Mouse (Mus musculus) CH12.LX (cell line): ENCODE data around the gene Tcirg1. TPM values are rescaled to one million over a fixed set of nuclear protein-coding genes. Genes with fewer than 3 reads are reported as not detected.

Experiments
- DNase-seq: peaks from one replicate; pipeline ENCODE4 v3.0.0-alpha.2; 2013; ENCODE audit errors: extremely low read depth
- H3K27ac ChIP-seq: 2 replicates; pipeline ENCODE4 v1.5.1; 2012; ENCODE audit warnings: low read depth, mild to moderate bottlenecking, control low read depth, moderate library complexity; ENCODE audit not compliant: insufficient read depth
- H3K27me3 ChIP-seq: replicated peaks from 2 replicates; pipeline ENCODE3; 2012; ENCODE audit warnings: inconsistent platforms
- H3K36me3 ChIP-seq, 2 experiments: replicated peaks in 1 of 2; 2 replicates each; pipeline versions ENCODE3 to v1.6.1; 2012; ENCODE audit warnings: inconsistent platforms in 1 of 2, low read length in 1 of 2, mild to moderate bottlenecking in 1 of 2, mixed read lengths in 1 of 2, moderate library complexity in 1 of 2; ENCODE audit not compliant: control insufficient read depth in 1 of 2, insufficient read depth in 1 of 2
- H3K4me1 ChIP-seq, 2 experiments: 2 replicates each; pipeline ENCODE4 v1.6.1; 2012; ENCODE audit warnings: inconsistent platforms in 1 of 2, moderate library complexity in 1 of 2; ENCODE audit not compliant: insufficient read depth in 2 of 2, control insufficient read depth in 1 of 2
- H3K4me2 ChIP-seq: 2 replicates; pipeline ENCODE4 v1.6.1; 2012; ENCODE audit warnings: low read depth, mild to moderate bottlenecking, control low read depth; ENCODE audit not compliant: poor library complexity, insufficient read depth, severe bottlenecking
- H3K4me3 ChIP-seq, 3 experiments: fragments of 150-350 bp in 1 of 3; sonication (generic) in 1 of 3; replicated peaks in 1 of 3; 2 replicates each; pipeline versions ENCODE3 to v1.5.1; 2011 to 2012; ENCODE audit warnings: low read depth in 2 of 3, low read length in 2 of 3, mild to moderate bottlenecking in 2 of 3, moderate library complexity in 2 of 3, control low read depth in 1 of 3, improper control_type of control experiment in 1 of 3, inconsistent platforms in 1 of 3, mixed read lengths in 1 of 3; ENCODE audit not compliant: poor library complexity in 1 of 3
- H3K79me2 ChIP-seq: replicated peaks from 2 replicates; pipeline ENCODE4 v1.6.1; 2012; ENCODE audit warnings: mild to moderate bottlenecking, moderate library complexity; ENCODE audit not compliant: control insufficient read depth, poor library complexity, insufficient read depth, severe bottlenecking; ENCODE audit errors: extremely low read depth
- H3K9ac ChIP-seq: 2 replicates; pipeline ENCODE4 v1.6.1; 2012; ENCODE audit warnings: low read depth, mild to moderate bottlenecking, control low read depth, moderate library complexity; ENCODE audit not compliant: insufficient read depth
- H3K9me3 ChIP-seq: replicated peaks from 2 replicates; pipeline ENCODE3; 2012; ENCODE audit warnings: low read length, inconsistent platforms, mixed read lengths
- BHLHE40 ChIP-seq: IDR thresholded peaks from 2 replicates; pipeline ENCODE4 v1.6.1; 2011; ENCODE audit warnings: mild to moderate bottlenecking, low read depth, low read length, improper control_type of control experiment
- CHD1 ChIP-seq: IDR thresholded peaks from 2 replicates; pipeline ENCODE4 v1.6.1; 2012; ENCODE audit warnings: low read depth, low read length, improper control_type of control experiment, inconsistent platforms
- CTCF ChIP-seq, 2 experiments: IDR thresholded peaks in 1 of 2; conservative IDR thresholded peaks in 1 of 2; 2 replicates each; pipeline ENCODE4 v1.5.1; 2011 to 2012; ENCODE audit warnings: low read depth in 2 of 2, low read length in 2 of 2, improper control_type of control experiment in 1 of 2, inconsistent platforms in 1 of 2, mild to moderate bottlenecking in 1 of 2, moderate library complexity in 1 of 2
- E2F4 ChIP-seq: IDR thresholded peaks from 2 replicates; pipeline ENCODE4 v1.6.1; 2011; ENCODE audit warnings: low read depth, low read length, improper control_type of control experiment; ENCODE audit not compliant: insufficient replicate concordance
- EP300 ChIP-seq: IDR thresholded peaks from 2 replicates; pipeline ENCODE4 v1.6.1; 2011; ENCODE audit warnings: low read length, improper control_type of control experiment
- ETS1 ChIP-seq: conservative IDR thresholded peaks from 2 replicates; pipeline ENCODE4 v1.6.1; 2012; ENCODE audit warnings: low read depth, mild to moderate bottlenecking, inconsistent platforms, low read length, improper control_type of control experiment, moderate library complexity
- JUN ChIP-seq: IDR thresholded peaks from 2 replicates; pipeline ENCODE4 v1.6.1; 2011; ENCODE audit warnings: low read depth, mild to moderate bottlenecking, low read length, improper control_type of control experiment, moderate library complexity; ENCODE audit not compliant: insufficient read depth
- JUND ChIP-seq: conservative IDR thresholded peaks from 2 replicates; pipeline ENCODE4 v1.6.1; 2011; ENCODE audit warnings: low read depth, low read length, improper control_type of control experiment
- KAT2A ChIP-seq: IDR thresholded peaks from 2 replicates; pipeline ENCODE4 v1.6.1; 2012; ENCODE audit warnings: low read length, improper control_type of control experiment, inconsistent platforms; ENCODE audit not compliant: insufficient replicate concordance
- MAFK ChIP-seq: IDR thresholded peaks from 2 replicates; pipeline ENCODE4 v1.6.1; 2011; ENCODE audit warnings: low read length, improper control_type of control experiment; ENCODE audit not compliant: insufficient replicate concordance
- MAZ ChIP-seq: IDR thresholded peaks from 2 replicates; pipeline ENCODE4 v1.6.1; 2012; ENCODE audit warnings: low read depth, mild to moderate bottlenecking, inconsistent platforms, low read length, improper control_type of control experiment, moderate library complexity
- MEF2A ChIP-seq: IDR thresholded peaks from 2 replicates; pipeline ENCODE4 v1.6.1; 2014; ENCODE audit warnings: low read depth, mild to moderate bottlenecking, inconsistent platforms, low read length, improper control_type of control experiment, borderline replicate concordance
- MYC ChIP-seq: IDR thresholded peaks from 2 replicates; pipeline ENCODE4 v1.6.1; 2011; ENCODE audit warnings: low read depth, mild to moderate bottlenecking, improper control_type of control experiment, low read length
- NELFE ChIP-seq: IDR thresholded peaks from 2 replicates; pipeline ENCODE4 v1.6.1; 2011; ENCODE audit warnings: low read depth, low read length, improper control_type of control experiment
- NRF1 ChIP-seq: IDR thresholded peaks from 2 replicates; pipeline ENCODE4 v1.6.1; 2014; ENCODE audit warnings: low read depth, mild to moderate bottlenecking, inconsistent platforms, low read length, improper control_type of control experiment, moderate library complexity
- POLR2A ChIP-seq: IDR thresholded peaks from 2 replicates; pipeline ENCODE4 v1.6.1; 2011; ENCODE audit warnings: low read depth, mild to moderate bottlenecking, improper control_type of control experiment, low read length
- RCOR1 ChIP-seq: conservative IDR thresholded peaks from 2 replicates; pipeline ENCODE4 v1.6.1; 2012; ENCODE audit warnings: low read depth, mild to moderate bottlenecking, inconsistent platforms, low read length, improper control_type of control experiment
- SIN3A ChIP-seq: IDR thresholded peaks from 2 replicates; pipeline ENCODE4 v1.6.1; 2012; ENCODE audit warnings: low read length, improper control_type of control experiment, inconsistent platforms
- USF2 ChIP-seq: conservative IDR thresholded peaks from 2 replicates; pipeline ENCODE4 v1.6.1; 2011; ENCODE audit warnings: low read depth, low read length, improper control_type of control experiment
- ZC3H11A ChIP-seq: IDR thresholded peaks from 2 replicates; pipeline ENCODE4 v1.6.1; 2012; ENCODE audit warnings: low read depth, mild to moderate bottlenecking, inconsistent platforms, low read length, improper control_type of control experiment
- ZMIZ1 ChIP-seq: IDR thresholded peaks from 2 replicates; pipeline ENCODE4 v1.6.1; 2012; ENCODE audit warnings: low read depth, mild to moderate bottlenecking, inconsistent platforms, low read length, improper control_type of control experiment
- dilution Hi-C: fragments of 300-500 bp; cut with MboI; formaldehyde crosslinking; loops from 2 replicates; pipeline ENCODE4 v1.14.3; 2020; ENCODE audit warnings: low sequenced_read_pairs; ENCODE audit not compliant: extremely low pct_unique_long_range_greater_than_20kb, extremely low pct_ligation_motif_present
- in situ Hi-C: fragments of 300-500 bp; cut with MboI; formaldehyde crosslinking; loops from 3 replicates; pipeline ENCODE4 v1.14.3; 2019; ENCODE audit warnings: low sequenced_read_pairs, low pct_ligation_motif_present, low pct_unique_long_range_greater_than_20kb, mixed read lengths
- polyA plus RNA-seq: library from polyadenylated mRNA; unstranded; fragments of >175 nt; gene quantifications from 2 replicates; pipeline ENCODE4 v1.2.1, GENCODE M21; 2012; ENCODE audit warnings: low read depth; ENCODE audit not compliant: insufficient read length
- total RNA-seq, 2 experiments: library from RNA; depleted of rRNA; stranded (reverse); fragments of 300-350 nt in 1 of 2; fragments of >200 nt in 1 of 2; gene quantifications; 2 replicates each; pipeline ENCODE4 v1.2.3; 2012 to 2014

The Tcirg1 gene
- total and polyA plus RNA-seq, 3 experiments = 46.6 to 62.8 (median 48.5) TPM

DNA sequence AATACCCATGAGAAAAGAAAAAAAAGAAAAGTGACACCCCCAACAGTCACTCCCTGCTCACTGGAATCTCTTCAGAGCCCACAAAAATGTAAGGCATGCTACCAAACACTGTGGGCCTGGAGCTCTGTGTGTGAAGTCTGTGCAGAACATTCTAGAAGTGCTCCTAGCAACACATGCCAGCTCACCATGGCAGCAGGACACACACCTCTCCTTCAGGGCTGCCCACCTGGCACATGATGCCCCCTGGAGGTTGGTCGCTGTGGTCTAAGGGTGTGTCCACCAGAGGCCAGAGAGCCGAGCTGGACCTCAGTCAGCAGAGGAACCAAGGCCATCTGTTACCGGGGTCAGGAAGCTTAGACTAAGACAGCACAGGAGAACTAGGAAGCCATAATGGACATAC lies 19.3 kb upstream of the Tcirg1 start:
- Histone ChIP-seq H3K27ac (no peak overlapping the region), H3K9me3 (no peaks in the 10 kb centered on the region), H3K9ac (no peak overlapping the region), H3K27me3 (no peaks in the 10 kb centered on the region), H3K79me2 (no peaks in the 10 kb centered on the region), H3K4me2 (no peak overlapping the region), H3K4me1 (peaks cover 50 to 86% of the 10 kb centered on the region in 2 experiments), H3K4me3 (no peak overlapping the region), H3K36me3 (peaks cover 0 to under 1% of the 10 kb centered on the region in 2 experiments)
- TF ChIP-seq EP300 (no peak), E2F4 (no peak), CTCF (conservative IDR thresholded peaks at IDR 0.05 in 1 of 2, IDR thresholded peaks at IDR 0.05 in 1 of 2; ENCODE audit: low read depth in 2 of 2, low read length in 2 of 2) (peak in 1 of 2 experiments; percentile 34; a peak in 2 of 4 replicates), MAZ (no peak), JUN (no peak)
- in situ Hi-C loops (no loop called here), dilution Hi-C loops (no loop called here)
- DNase-seq = no peak

DNA sequence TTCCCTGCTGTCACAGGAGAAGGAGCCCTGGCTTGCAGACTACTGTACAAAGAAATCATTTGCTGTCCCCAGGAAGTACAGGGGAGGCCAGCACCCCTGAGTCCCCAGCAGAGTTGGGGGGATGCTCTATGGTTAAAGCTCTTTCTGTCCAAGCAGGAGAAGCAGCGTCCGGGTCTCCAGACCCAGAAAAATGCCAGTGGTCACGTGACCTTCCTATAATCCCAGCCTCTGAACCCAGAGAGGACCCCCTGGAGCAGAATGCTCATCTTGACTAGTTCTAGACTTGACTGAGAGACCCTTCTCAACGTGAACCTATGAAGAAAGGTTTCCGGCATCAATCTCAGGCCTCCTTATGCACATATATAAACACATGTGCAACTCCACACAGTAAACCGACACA lies 18.9 kb upstream of the Tcirg1 start:
- no peak overlapping the region for H3K4me2 ChIP-seq
- H3K79me2 ChIP-seq = no peaks in the 10 kb centered on the region
- no peaks in the 10 kb centered on the region for H3K27me3 ChIP-seq
- H3K27ac ChIP-seq = no peak overlapping the region
- peaks cover 0 to 5% of the 10 kb centered on the region in 2 experiments for H3K36me3 ChIP-seq
- TF ChIP-seq MYC (no peak), USF2 (no peak), NRF1 (no peak), MAZ (no peak), SIN3A (no peak), MAFK (no peak), POLR2A (no peak), BHLHE40 (no peak), ZC3H11A (no peak), JUND (no peak), CHD1 (no peak), NELFE (no peak), ETS1 (no peak), KAT2A (no peak), EP300 (no peak), RCOR1 (no peak), ZMIZ1 (no peak), MEF2A (no peak)
- H3K9ac ChIP-seq = no peak overlapping the region
- no peak overlapping the region for H3K4me3 ChIP-seq
- dilution Hi-C loops = no loop called here
- DNase-seq = no peak
- H3K9me3 ChIP-seq = no peaks in the 10 kb centered on the region
- in situ Hi-C loops = no loop called here
- peaks cover 50 to 82% of the 10 kb centered on the region in 2 experiments for H3K4me1 ChIP-seq
